Mouse (Mus musculus) cerebellum, adult 11 months (tissue): ENCODE data around the gene Notum.

ENCODE experiments used
- DNase-seq: peaks from one replicate; pipeline ENCODE4 v3.0.0; 2022

The Notum gene

GRCm38 (mm10) chr11:120673594-120674122, 12.7 kb upstream of the Notum start:
- no peak for DNase-seq

GRCm38 (mm10) chr11:120672687-120673593, 12.0 kb upstream of the Notum start, which contains the start of gene Aspscr1:
Aspscr1 (plus strand) TSS chr11:120672973.
- peak; percentile 90 for DNase-seq

GRCm38 (mm10) chr11:120666617-120667016, 5.6 kb upstream of the Notum start:
- DNase-seq: no peak

- no peak for DNase-seq
These were observed 4.4 kb upstream of the Notum start for GRCm38 (mm10) chr11:120665406-120665805.

GRCm38 (mm10) chr11:120663714-120664113, 2.7 kb upstream of the Notum start:
- no peak for DNase-seq

- no peak for DNase-seq
These were observed 1.8 kb upstream of the Notum start for GRCm38 (mm10) chr11:120662759-120663158.

- DNase-seq: no peak
These were observed 487 bp downstream of the Notum start for GRCm38 (mm10) chr11:120660301-120661075.

GRCm38 (mm10) chr11:120659509-120660300, 1.3 kb downstream of the Notum start:
- no peak for DNase-seq

GRCm38 (mm10) chr11:120658876-120659410, 2.0 kb downstream of the Notum start:
- DNase-seq: peak; percentile 45

GRCm38 (mm10) chr11:120657301-120657700, 3.7 kb downstream of the Notum start:
- no peak for DNase-seq

GRCm38 (mm10) chr11:120654741-120655140, 6.2 kb downstream of the Notum start:
- DNase-seq: no peak

GRCm38 (mm10) chr11:120651872-120652271, 9.1 kb downstream of the Notum start:
- no peak for DNase-seq

GRCm38 (mm10) chr11:120648001-120648476, 12.9 kb downstream of the Notum start, which contains the start of gene Myadml2:
Myadml2 (minus strand) TSS chr11:120648158.
- DNase-seq: peak; percentile 49

- no peak for DNase-seq
These were observed 13.7 kb downstream of the Notum start for GRCm38 (mm10) chr11:120647047-120647830.

GRCm38 (mm10) chr11:120643601-120643987, 17.4 kb downstream of the Notum start, which contains the start of gene Pycr1:
Pycr1 (minus strand) TSS chr11:120643769.
- peak; percentile 87 for DNase-seq

- DNase-seq: no peak
These were observed 17.9 kb downstream of the Notum start for GRCm38 (mm10) chr11:120642939-120643600.

GRCm38 (mm10) chr11:120641869-120642268, 19.1 kb downstream of the Notum start:
- DNase-seq: no peak

GRCm38 (mm10) chr11:120641255-120641654, 19.7 kb downstream of the Notum start:
- DNase-seq: no peak

GRCm38 (mm10) chr11:120634810-120635209, 26.2 kb downstream of the Notum start:
- no peak for DNase-seq

- peak; percentile 91 for DNase-seq
These were observed 27.2 kb downstream of the Notum start, which contains the start of gene Mafg for GRCm38 (mm10) chr11:120633520-120634343. Mafg (minus strand) TSS chr11:120633600.
